Mouse (Mus musculus) stomach, postnatal 0 days (tissue): ENCODE data around the gene Gabrb1.

Experiments used
- CTCF ChIP-seq: IDR thresholded peaks from 2 replicates; pipeline ENCODE4 v1.5.1; 2016; ENCODE audit warnings: antibody characterized with exemption, low read depth, mild to moderate bottlenecking, moderate library complexity
- EP300 ChIP-seq: optimal IDR thresholded peaks from 2 replicates; pipeline ENCODE3; 2016; ENCODE audit warnings: antibody characterized with exemption

- TF ChIP-seq EP300 (no peak), CTCF (no peak)
Measured at GRCm38 (mm10) chr5:71986983-71987398, 329.1 kb downstream of the Gabrb1 start.
